Mouse (Mus musculus): ENCODE data around the gene Dusp5. TPM values are rescaled to one million over a fixed set of nuclear protein-coding genes. Genes with fewer than 3 reads are reported as not detected.
A peak's percentile ranks its signal among the peaks of the same experiment; 100 is the strongest.

Dusp5 gene
- polyA plus RNA-seq, 1 experiment from 2014 or later: 6.9 TPM

GRCm38 (mm10) chr19:53504181-53504580 lies 24.7 kb upstream of the Dusp5 start:
- Histone ChIP-seq H3K36me3 (ENCODE audit: control insufficient read depth, insufficient read depth, low read length) (no peaks in the 10 kb centered on the region), H3K27ac (ENCODE audit: low read length) (no peak overlapping the region)
- 85% methylated on average over 7 of the region's 7 CpGs for WGBS

GRCm38 (mm10) chr19:53505728-53506127 lies 23.2 kb upstream of the Dusp5 start:
- Histone ChIP-seq H3K27me3 (ENCODE audit: control insufficient read depth, insufficient read depth, low read depth, low read length) (no peaks in the 10 kb centered on the region), H3K4me2 (ENCODE audit: low read depth, low read length) (no peak overlapping the region), H3K4me1 (replicated peaks; ENCODE audit: control insufficient read depth, insufficient read depth, low read length) (peaks cover 8% of the 10 kb centered on the region; the same call in 1 of the 2 replicates), H3K9ac (ENCODE audit: low read length) (no peak overlapping the region), H3K36me3 (ENCODE audit: control insufficient read depth, insufficient read depth, low read length) (no peaks in the 10 kb centered on the region), H3K9me3 (ENCODE audit: control insufficient read depth, low read length) (no peaks in the 10 kb centered on the region), H3K27ac (ENCODE audit: low read length) (no peak overlapping the region), H3K4me3 (ENCODE audit: low read length) (no peak overlapping the region)
- WGBS: 46% methylated on average over 10 of the region's 10 CpGs
- no peak for ATAC-seq (ENCODE audit: low read depth)

More at GRCm38 (mm10) chr19:53504181-53504580, 24.7 kb upstream of the Dusp5 start:
- peaks cover 14% of the 10 kb centered on the region; the same call in 1 of the 2 replicates for H3K4me1 ChIP-seq (replicated peaks; ENCODE audit: control insufficient read depth, insufficient read depth, low read length)
- H3K9ac ChIP-seq (ENCODE audit: low read length): no peak overlapping the region
- H3K4me3 ChIP-seq (ENCODE audit: low read length): no peak overlapping the region
- H3K9me3 ChIP-seq (ENCODE audit: control insufficient read depth, low read length): no peaks in the 10 kb centered on the region
- H3K27me3 ChIP-seq (ENCODE audit: control insufficient read depth, insufficient read depth, low read depth, low read length): no peaks in the 10 kb centered on the region
- no peak overlapping the region for H3K4me2 ChIP-seq (ENCODE audit: low read depth, low read length)
- ATAC-seq (ENCODE audit: low read depth): no peak

GRCm38 (mm10) chr19:53507497-53507896 lies 21.4 kb upstream of the Dusp5 start:
- H3K9me3 ChIP-seq (ENCODE audit: control insufficient read depth, low read length): no peaks in the 10 kb centered on the region
- no peak overlapping the region for H3K4me2 ChIP-seq (ENCODE audit: low read depth, low read length)
- peaks cover 6% of the 10 kb centered on the region for H3K4me1 ChIP-seq (replicated peaks; ENCODE audit: control insufficient read depth, insufficient read depth, low read length)
- H3K36me3 ChIP-seq (ENCODE audit: control insufficient read depth, insufficient read depth, low read length): no peaks in the 10 kb centered on the region
- WGBS: 37% methylated on average over 8 of the region's 8 CpGs
- H3K27me3 ChIP-seq (ENCODE audit: control insufficient read depth, insufficient read depth, low read depth, low read length): no peaks in the 10 kb centered on the region
- ATAC-seq (ENCODE audit: low read depth): peak; percentile 48; the same call in 1 of the 2 replicates
- H3K9ac ChIP-seq (ENCODE audit: low read length): no peak overlapping the region
- H3K4me3 ChIP-seq (ENCODE audit: low read length): no peak overlapping the region
- no peak overlapping the region for H3K27ac ChIP-seq (ENCODE audit: low read length)

- H3K27me3 ChIP-seq (ENCODE audit: control insufficient read depth, insufficient read depth, low read depth, low read length): no peaks in the 10 kb centered on the region
- peaks cover 6% of the 10 kb centered on the region for H3K4me1 ChIP-seq (replicated peaks; ENCODE audit: control insufficient read depth, insufficient read depth, low read length)
- H3K36me3 ChIP-seq (ENCODE audit: control insufficient read depth, insufficient read depth, low read length): no peaks in the 10 kb centered on the region
- WGBS: 33% methylated on average over 13 of the region's 13 CpGs
- no peak for ATAC-seq (ENCODE audit: low read depth)
- H3K4me2 ChIP-seq (ENCODE audit: low read depth, low read length): no peak overlapping the region
- H3K4me3 ChIP-seq (ENCODE audit: low read length): no peak overlapping the region
- no peak overlapping the region for H3K9ac ChIP-seq (ENCODE audit: low read length)
- H3K9me3 ChIP-seq (ENCODE audit: control insufficient read depth, low read length): no peaks in the 10 kb centered on the region
- no peak overlapping the region for H3K27ac ChIP-seq (ENCODE audit: low read length)
Observed at GRCm38 (mm10) chr19:53511244-53511934, 17.5 kb upstream of the Dusp5 start.

GRCm38 (mm10) chr19:53517370-53518096 lies 11.4 kb upstream of the Dusp5 start:
- peak; percentile 34; the same call in 1 of the 2 replicates for ATAC-seq (ENCODE audit: low read depth)
- Histone ChIP-seq H3K9ac (ENCODE audit: low read length) (no peak overlapping the region), H3K36me3 (ENCODE audit: control insufficient read depth, insufficient read depth, low read length) (no peaks in the 10 kb centered on the region), H3K4me2 (ENCODE audit: low read depth, low read length) (no peak overlapping the region), H3K4me3 (ENCODE audit: low read length) (no peak overlapping the region), H3K27ac (ENCODE audit: low read length) (no peak overlapping the region), H3K9me3 (ENCODE audit: control insufficient read depth, low read length) (no peaks in the 10 kb centered on the region), H3K4me1 (replicated peaks; ENCODE audit: control insufficient read depth, insufficient read depth, low read length) (peaks cover 5% of the 10 kb centered on the region), H3K27me3 (ENCODE audit: control insufficient read depth, insufficient read depth, low read depth, low read length) (no peaks in the 10 kb centered on the region)
- WGBS: 21% methylated on average over 18 of the region's 18 CpGs

- no peaks in the 10 kb centered on the region for H3K9me3 ChIP-seq (ENCODE audit: control insufficient read depth, low read length)
- H3K9ac ChIP-seq (ENCODE audit: low read length): no peak overlapping the region
- WGBS: 40% methylated on average over 8 of the region's 8 CpGs
- no peaks in the 10 kb centered on the region for H3K36me3 ChIP-seq (ENCODE audit: control insufficient read depth, insufficient read depth, low read length)
- no peak overlapping the region for H3K27ac ChIP-seq (ENCODE audit: low read length)
- H3K4me2 ChIP-seq (ENCODE audit: low read depth, low read length): no peak overlapping the region
- H3K27me3 ChIP-seq (ENCODE audit: control insufficient read depth, insufficient read depth, low read depth, low read length): no peaks in the 10 kb centered on the region
- peaks cover 5% of the 10 kb centered on the region for H3K4me1 ChIP-seq (replicated peaks; ENCODE audit: control insufficient read depth, insufficient read depth, low read length)
- ATAC-seq (ENCODE audit: low read depth): no peak
- H3K4me3 ChIP-seq (ENCODE audit: low read length): no peak overlapping the region
Observed at GRCm38 (mm10) chr19:53519549-53519948, 9.4 kb upstream of the Dusp5 start.

- H3K9me3 ChIP-seq (ENCODE audit: control insufficient read depth, low read length): no peaks in the 10 kb centered on the region
- no peaks in the 10 kb centered on the region for H3K27me3 ChIP-seq (ENCODE audit: control insufficient read depth, insufficient read depth, low read depth, low read length)
- 50% methylated on average over 10 of the region's 10 CpGs for WGBS
- no peak overlapping the region for H3K4me3 ChIP-seq (ENCODE audit: low read length)
- H3K36me3 ChIP-seq (ENCODE audit: control insufficient read depth, insufficient read depth, low read length): no peaks in the 10 kb centered on the region
- no peak overlapping the region for H3K27ac ChIP-seq (ENCODE audit: low read length)
- H3K9ac ChIP-seq (ENCODE audit: low read length): no peak overlapping the region
- H3K4me1 ChIP-seq (replicated peaks; ENCODE audit: control insufficient read depth, insufficient read depth, low read length): peaks cover 5% of the 10 kb centered on the region
- ATAC-seq (ENCODE audit: low read depth): no peak
- no peak overlapping the region for H3K4me2 ChIP-seq (ENCODE audit: low read depth, low read length)
Observed at GRCm38 (mm10) chr19:53519981-53520380, 8.9 kb upstream of the Dusp5 start.

- H3K36me3 ChIP-seq (ENCODE audit: control insufficient read depth, insufficient read depth, low read length): no peaks in the 10 kb centered on the region
- H3K9ac ChIP-seq (ENCODE audit: low read length): no peak overlapping the region
- no peak overlapping the region for H3K4me3 ChIP-seq (ENCODE audit: low read length)
- WGBS: 29% methylated on average over 11 of the region's 11 CpGs
- no peaks in the 10 kb centered on the region for H3K27me3 ChIP-seq (ENCODE audit: control insufficient read depth, insufficient read depth, low read depth, low read length)
- no peaks in the 10 kb centered on the region for H3K9me3 ChIP-seq (ENCODE audit: control insufficient read depth, low read length)
- H3K4me2 ChIP-seq (ENCODE audit: low read depth, low read length): no peak overlapping the region
- H3K4me1 ChIP-seq (replicated peaks; ENCODE audit: control insufficient read depth, insufficient read depth, low read length): peaks cover 5% of the 10 kb centered on the region
- ATAC-seq (ENCODE audit: low read depth): no peak
- no peak overlapping the region for H3K27ac ChIP-seq (ENCODE audit: low read length)
Observed at GRCm38 (mm10) chr19:53521137-53521795, 7.6 kb upstream of the Dusp5 start.

- peaks cover 3% of the 10 kb centered on the region; the same call in 1 of the 2 replicates for H3K27me3 ChIP-seq (ENCODE audit: control insufficient read depth, insufficient read depth, low read depth, low read length)
- peaks cover 11% of the 10 kb centered on the region for H3K4me1 ChIP-seq (replicated peaks; ENCODE audit: control insufficient read depth, insufficient read depth, low read length)
- H3K27ac ChIP-seq (ENCODE audit: low read length): no peak overlapping the region
- H3K9me3 ChIP-seq (ENCODE audit: control insufficient read depth, low read length): no peaks in the 10 kb centered on the region
- 24% methylated on average over 10 of the region's 10 CpGs for WGBS
- no peak overlapping the region for H3K4me2 ChIP-seq (ENCODE audit: low read depth, low read length)
- H3K9ac ChIP-seq (ENCODE audit: low read length): no peak overlapping the region
- H3K4me3 ChIP-seq (ENCODE audit: low read length): no peak overlapping the region
- no peaks in the 10 kb centered on the region for H3K36me3 ChIP-seq (ENCODE audit: control insufficient read depth, insufficient read depth, low read length)
- ATAC-seq (ENCODE audit: low read depth): no peak
Observed at GRCm38 (mm10) chr19:53527480-53527879, 1.4 kb upstream of the Dusp5 start.

All from lung, embryonic 16.5 days (tissue).